Mouse (Mus musculus) induced T-regulatory cell, adult 2 months (primary cell): ENCODE measurements at regions not wholly inside any gene's neighbourhood (a gene's known extent, or its start where the extent isn't known, plus 50 kb on each side); places are given as distances from the start of the nearest gene placed in this dataset.

Experiments
- DNase-seq: peaks from one replicate; pipeline ENCODE4 v3.0.0-alpha.2; 2012; ENCODE audit warnings: low read depth

GRCm38 (mm10) chr6:31193202-31193601, 205.3 kb upstream of the Mkln1 start:
- no peak for DNase-seq

DNA sequence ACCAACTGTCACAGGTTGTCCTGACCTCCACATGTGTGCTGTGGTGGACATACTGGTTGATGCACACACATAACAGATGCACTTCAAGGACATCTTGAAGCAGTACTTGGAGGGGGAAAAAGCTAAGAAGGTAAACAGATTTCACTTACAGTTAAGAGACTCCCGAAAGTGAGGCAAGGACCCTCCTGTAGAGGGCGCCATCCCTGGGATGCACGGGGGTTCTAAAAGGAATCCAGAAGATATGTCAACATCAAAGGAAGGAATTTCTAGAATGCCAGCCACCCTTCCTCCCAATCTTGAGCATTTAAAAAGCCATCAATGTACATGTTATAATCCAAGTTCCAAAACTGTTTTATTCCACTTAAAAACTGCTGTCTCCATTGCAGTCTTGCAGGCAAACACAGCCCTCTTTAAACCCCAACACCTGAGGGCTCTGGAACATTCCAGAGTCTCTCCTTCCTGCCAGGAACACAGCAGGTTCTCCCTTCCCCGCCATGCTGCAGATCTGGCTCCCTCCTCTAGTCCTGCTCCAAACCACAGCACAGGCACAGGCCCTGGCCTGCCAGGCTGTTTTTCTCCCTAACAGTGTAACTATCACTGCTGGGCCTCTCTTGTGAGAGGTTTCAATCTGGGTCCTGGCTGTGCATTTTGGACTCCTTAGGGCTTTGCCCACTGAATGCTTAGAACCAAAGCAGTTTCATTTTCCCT, 200.8 kb upstream of the Mkln1 start:
- peak; percentile 64 for DNase-seq

DNA sequence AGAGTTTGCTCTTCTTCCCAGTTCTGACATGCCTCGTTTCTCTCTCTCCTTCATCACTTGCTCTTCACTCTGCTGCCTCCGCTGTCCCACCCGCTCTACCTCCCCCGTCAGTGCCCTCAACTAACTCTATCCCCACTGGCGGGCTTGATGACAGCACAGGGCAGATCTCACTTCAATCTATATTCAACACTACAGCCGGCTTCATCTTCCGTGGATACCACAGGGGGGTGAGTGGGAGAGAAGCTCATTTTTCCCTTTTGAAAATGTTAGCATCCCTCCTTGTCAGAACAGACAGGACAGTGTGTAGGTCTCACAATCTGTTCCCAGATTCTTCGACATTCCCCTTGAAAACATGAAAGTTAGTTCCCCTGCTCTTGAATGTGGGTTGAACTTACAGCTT, 200.2 kb upstream of the Mkln1 start:
- DNase-seq = no peak

GRCm38 (mm10) chr6:31200705-31201104, 197.8 kb upstream of the Mkln1 start:
- DNase-seq = peak; percentile 32

DNA sequence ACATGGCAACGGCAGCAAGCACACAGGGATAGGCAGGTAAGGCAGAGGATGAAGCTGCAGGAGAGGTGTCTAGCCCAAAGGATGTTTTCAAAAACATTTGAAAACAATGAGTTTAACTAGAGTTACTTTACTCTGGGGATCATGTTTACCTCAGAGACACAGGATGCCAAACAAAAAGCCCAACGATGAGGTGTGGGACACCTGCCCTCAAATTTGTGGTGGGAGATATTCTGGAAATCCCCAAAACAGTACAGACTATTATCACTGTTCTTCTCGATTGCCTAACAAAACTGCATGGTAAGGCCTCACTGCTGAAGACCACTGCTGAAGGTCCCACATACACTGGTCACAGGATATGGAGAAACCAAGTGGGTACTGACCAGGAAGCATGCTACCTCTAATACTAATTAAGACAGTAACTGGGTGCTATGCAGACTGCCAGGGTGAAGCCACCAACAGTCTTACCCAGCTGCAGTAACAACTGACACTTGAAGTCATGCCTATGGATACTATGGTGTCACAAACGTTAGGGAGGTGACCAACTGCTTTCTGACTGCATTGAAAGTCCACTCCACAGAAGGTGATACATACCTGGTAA, 197.1 kb upstream of the Mkln1 start:
- peak; percentile 74 for DNase-seq

DNA sequence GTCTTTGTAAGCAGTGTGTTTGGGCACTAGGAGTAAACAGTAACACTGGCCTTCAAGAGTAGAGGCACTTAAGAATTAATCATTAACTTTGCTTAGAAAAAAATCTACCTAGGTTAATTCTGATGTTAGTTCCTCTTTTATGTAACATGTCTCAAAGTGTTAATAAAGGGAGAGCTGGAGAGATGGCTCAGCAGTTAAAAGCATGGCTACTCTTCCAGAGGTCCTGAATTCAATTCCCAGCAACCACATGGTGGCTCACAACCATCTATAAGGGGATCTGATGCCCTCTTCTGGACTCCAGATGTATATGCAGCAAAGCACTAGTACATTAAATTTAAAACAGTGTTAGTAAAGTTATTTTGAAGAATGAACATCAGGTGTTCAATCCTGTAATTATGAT, 195.9 kb upstream of the Mkln1 start:
- peak; percentile 43 for DNase-seq

- no peak for DNase-seq
Measured at GRCm38 (mm10) chr6:31204434-31204833, 194.1 kb upstream of the Mkln1 start.

- peak; percentile 26 for DNase-seq
Measured at GRCm38 (mm10) chr6:31204839-31205238, 193.7 kb upstream of the Mkln1 start.

- peak; percentile 36 for DNase-seq
Measured at GRCm38 (mm10) chr6:31206106-31206505, 192.4 kb upstream of the Mkln1 start.

DNA sequence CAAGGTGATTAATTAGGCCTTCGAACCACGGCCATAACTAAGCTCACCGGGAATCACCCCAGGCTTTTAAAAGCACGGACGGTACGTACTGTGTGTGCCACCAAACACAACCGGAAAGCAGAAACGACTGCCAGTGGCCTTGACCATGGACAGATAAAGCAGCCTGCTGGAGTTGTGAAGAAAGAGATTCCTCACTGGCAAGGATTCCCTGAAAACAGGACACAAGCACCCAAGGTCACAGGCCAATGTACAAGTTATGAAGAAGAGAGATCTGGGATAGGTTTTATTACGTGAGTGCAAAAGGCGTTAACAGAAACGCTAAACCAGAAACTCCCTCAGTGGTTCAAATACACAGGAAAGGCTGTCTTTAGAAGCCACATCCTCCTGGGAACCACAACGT, 191.3 kb upstream of the Mkln1 start:
- DNase-seq = peak; percentile 64

DNA sequence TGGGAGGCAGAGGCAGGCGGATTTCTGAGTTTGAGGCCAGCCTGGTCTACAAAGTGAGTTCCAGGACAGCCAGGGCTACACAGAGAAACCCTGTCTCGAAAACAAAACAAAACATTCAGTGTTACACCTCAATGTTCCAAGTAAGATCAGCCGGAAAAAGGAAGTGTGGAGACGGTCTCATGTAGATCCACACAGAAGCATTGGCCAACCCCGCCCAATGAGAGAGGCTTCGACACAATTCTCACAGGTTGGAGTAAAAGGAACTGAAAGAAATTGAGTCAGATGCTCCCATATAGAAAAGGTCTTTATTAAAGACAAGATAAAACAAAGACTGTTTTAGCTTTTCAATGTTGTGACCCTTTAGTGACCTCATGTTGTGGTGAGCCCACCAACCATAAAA, 190.3 kb upstream of the Mkln1 start:
- peak; percentile 48 for DNase-seq

- peak; percentile 87 for DNase-seq
Measured at GRCm38 (mm10) chr6:31209411-31210139, 189.0 kb upstream of the Mkln1 start.

GRCm38 (mm10) chr6:31210209-31210714, 188.3 kb upstream of the Mkln1 start:
- peak; percentile 64 for DNase-seq

DNA sequence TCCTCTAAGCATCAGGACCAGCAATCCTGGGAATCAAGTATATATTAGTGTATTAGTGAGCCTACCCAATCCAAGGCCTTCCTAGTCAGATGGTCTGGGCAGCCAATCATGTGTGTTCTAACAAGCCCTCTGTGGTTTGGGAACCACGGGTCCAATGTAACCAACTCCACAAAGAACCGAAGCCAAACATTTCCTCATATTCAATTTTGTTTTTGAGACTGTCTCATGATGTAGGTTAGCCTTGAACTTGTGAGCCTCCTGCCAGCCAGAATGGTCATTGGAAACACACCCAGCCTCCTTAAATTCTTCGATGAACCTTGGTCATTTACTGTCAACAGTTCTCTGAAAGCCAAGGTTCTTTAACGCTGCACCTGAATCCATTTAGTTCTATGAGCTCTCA, 187.4 kb upstream of the Mkln1 start:
- no peak for DNase-seq

- peak; percentile 49 for DNase-seq
Measured at GRCm38 (mm10) chr6:31211616-31212015, 186.9 kb upstream of the Mkln1 start.

GRCm38 (mm10) chr6:31212080-31212479, 186.5 kb upstream of the Mkln1 start:
- peak; percentile 37 for DNase-seq

DNA sequence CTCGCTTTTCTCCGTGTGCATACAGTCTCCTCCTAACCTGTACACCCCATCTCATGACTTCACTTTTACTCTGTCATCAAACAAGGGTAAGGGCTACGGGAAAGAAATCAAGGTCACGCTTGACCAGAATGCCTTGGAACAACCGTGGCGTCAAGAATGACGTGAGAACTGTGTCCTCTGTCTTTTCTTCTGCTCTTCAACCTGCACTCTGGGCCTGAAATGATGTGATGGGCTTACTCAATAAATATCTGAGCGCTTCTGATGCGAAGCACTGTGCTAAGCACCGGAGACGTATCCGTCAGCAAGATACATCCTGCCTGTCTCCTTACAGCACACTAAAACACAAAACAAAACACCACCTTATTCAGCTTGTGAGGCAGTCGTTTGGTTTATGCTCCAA, 185.8 kb upstream of the Mkln1 start:
- peak; percentile 34 for DNase-seq

DNA sequence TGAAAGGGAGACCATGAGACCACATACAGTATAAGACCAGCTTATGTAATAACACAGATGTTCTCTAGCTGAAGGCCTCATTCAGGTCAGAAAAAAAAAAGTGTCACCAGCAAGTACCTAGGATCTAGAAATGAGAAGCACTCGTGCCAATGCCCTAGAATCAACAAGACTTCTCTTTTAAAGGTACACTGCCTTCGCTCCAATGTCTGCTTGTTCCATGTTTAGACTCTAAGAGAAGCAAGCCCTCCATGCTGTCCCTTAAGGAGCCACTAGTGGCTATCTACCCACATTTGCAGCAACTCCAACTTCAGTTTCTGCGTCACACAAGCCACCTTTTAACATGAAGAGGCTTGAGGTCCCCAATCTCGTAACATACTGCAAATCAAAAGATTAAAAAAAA, 185.4 kb upstream of the Mkln1 start:
- peak; percentile 49 for DNase-seq

- DNase-seq = no peak
Measured at GRCm38 (mm10) chr6:31215661-31216060, 182.9 kb upstream of the Mkln1 start.

DNA sequence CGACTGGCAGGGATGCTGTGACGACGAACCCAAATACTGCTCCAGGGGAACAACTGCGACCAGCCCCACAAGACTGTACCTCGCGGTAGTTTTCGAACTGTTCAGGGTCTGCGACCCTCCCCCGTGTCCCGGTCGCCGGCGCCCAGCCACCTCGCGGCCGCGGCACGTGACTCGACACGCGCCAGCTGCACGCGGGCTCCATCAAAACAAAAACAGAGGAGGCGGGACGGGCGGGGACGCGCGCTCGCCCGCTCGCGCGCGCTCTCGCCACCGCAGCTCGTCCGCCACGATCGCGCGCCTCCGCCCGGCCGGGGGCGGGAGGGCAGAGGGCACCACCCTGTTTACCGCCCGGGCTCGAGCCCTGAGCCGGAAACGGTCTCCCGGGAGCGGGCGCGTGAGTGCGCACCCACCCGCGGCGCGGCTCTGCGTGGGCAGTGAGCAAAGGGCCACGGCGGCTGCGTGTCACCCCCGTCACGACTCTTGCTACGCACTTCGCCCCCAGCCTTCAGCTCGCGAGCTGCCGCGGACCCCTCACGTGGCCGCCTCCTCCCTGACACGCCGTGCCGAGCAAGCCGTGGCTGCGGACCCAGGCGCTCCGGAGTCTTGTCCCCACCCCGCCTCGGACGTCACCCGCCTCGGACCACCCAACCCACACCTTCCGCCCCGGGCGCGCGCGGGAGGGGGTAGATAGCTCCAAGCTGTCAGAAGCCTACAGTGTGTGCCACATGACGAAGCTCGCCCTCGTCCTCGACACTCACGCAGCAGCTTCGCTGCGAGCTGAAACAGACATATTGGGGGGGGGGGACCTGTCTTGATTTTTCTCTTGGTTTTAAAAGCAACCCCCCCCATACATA, 182.1 kb upstream of the Mkln1 start:
- peak; percentile 93 for DNase-seq

- peak; percentile 71 for DNase-seq
Measured at GRCm38 (mm10) chr6:31217060-31217541, 181.4 kb upstream of the Mkln1 start.

- DNase-seq = peak; percentile 86
Measured at GRCm38 (mm10) chr6:31217641-31218138, 180.8 kb upstream of the Mkln1 start.
